Comparison of ENCODE assay signal across 8 mouse cellular contexts in genomic region chr15:79037913-79038328, GRCm38 (mm10). TPM values are rescaled to one million over a fixed set of nuclear protein-coding genes. Genes with fewer than 3 reads are reported as not detected.
DNase-seq lines count a peak whose midpoint lies in the region; ATAC-seq and TF ChIP-seq lines count a peak whose summit lies in the region.

No protein-coding gene starts in this region.

- 11% methylated on average over 14 of the region's 14 CpGs for WGBS in hindbrain, postnatal 0 days
- 7% methylated on average over 14 of the region's 14 CpGs for WGBS in limb, embryonic 15.5 days
- 6% methylated on average over 14 of the region's 14 CpGs for WGBS in stomach, postnatal 0 days

- no peaks in the 10 kb centered on the region for H3K9me3 ChIP-seq in hindbrain, postnatal 0 days (ENCODE audit: low read length)
- no peaks in the 10 kb centered on the region for H3K9me3 ChIP-seq in limb, embryonic 15.5 days
- H3K9me3 ChIP-seq in stomach, postnatal 0 days (ENCODE audit: control insufficient read depth, low read length), result no peaks in the 10 kb centered on the region

- no peak overlapping the region for H3K4me3 ChIP-seq in hindbrain, postnatal 0 days (ENCODE audit: low read length)
- H3K4me3 ChIP-seq in limb, embryonic 15.5 days, result no peak overlapping the region
- H3K4me3 ChIP-seq in myocyte, result no peak overlapping the region
- no peak overlapping the region for H3K4me3 ChIP-seq in stomach, postnatal 0 days (ENCODE audit: low read depth, low read length)

- DNase-seq in 3T3-L1 (ENCODE audit: low read depth, low spot score) (peak; percentile 76), WW6 (ENCODE audit: low read depth, low spot score) (peak; percentile 59)
- peak; percentile 83 to 87 for DNase-seq in cerebellum, postnatal 36 days
- peak; percentile 46 to 64 for DNase-seq in gastrocnemius, adult 8-10 months (ENCODE audit: low spot score in 2 of 2)
- peak; percentile 81 for DNase-seq in hindbrain, postnatal 0 days (ENCODE audit: low spot score)
- DNase-seq in stomach, postnatal 0 days (ENCODE audit: low spot score), result peak; percentile 81

- no peaks in the 10 kb centered on the region for H3K4me1 ChIP-seq in hindbrain, postnatal 0 days (ENCODE audit: insufficient read depth, low read length)
- H3K4me1 ChIP-seq in limb, embryonic 15.5 days, result peaks cover 44% of the 10 kb centered on the region
- peaks cover 5% of the 10 kb centered on the region for H3K4me1 ChIP-seq in stomach, postnatal 0 days (replicated peaks; ENCODE audit: control insufficient read depth, insufficient read depth)

- H3K27me3 ChIP-seq in hindbrain, postnatal 0 days (ENCODE audit: insufficient read depth, low read length), result peaks cover 13% of the 10 kb centered on the region; the same call in 1 of the 2 replicates
- peaks cover 27% of the 10 kb centered on the region for H3K27me3 ChIP-seq in limb, embryonic 15.5 days
- H3K27me3 ChIP-seq in myocyte (ENCODE audit: control insufficient read depth, insufficient read depth, insufficient read length), result peaks cover 25% of the 10 kb centered on the region
- no peaks in the 10 kb centered on the region for H3K27me3 ChIP-seq in stomach, postnatal 0 days (ENCODE audit: control insufficient read depth, insufficient read depth, low read length)

- no peaks in the 10 kb centered on the region for H3K79me2 ChIP-seq in myocyte (ENCODE audit: control insufficient read depth, insufficient read depth)

- no peaks in the 10 kb centered on the region for H3K36me3 ChIP-seq in hindbrain, postnatal 0 days (ENCODE audit: insufficient read depth, low read length)
- H3K36me3 ChIP-seq in limb, embryonic 15.5 days, result peaks cover 27% of the 10 kb centered on the region
- no peaks in the 10 kb centered on the region for H3K36me3 ChIP-seq in myocyte (ENCODE audit: control insufficient read depth, insufficient read depth)
- H3K36me3 ChIP-seq in stomach, postnatal 0 days (ENCODE audit: control insufficient read depth, insufficient read depth, low read length), result peaks cover 6% of the 10 kb centered on the region; the same call in 1 of the 2 replicates

- no peak overlapping the region for H3K9ac ChIP-seq in hindbrain, postnatal 0 days (replicated peaks; ENCODE audit: low read length)
- no peak overlapping the region for H3K9ac ChIP-seq in limb, embryonic 15.5 days
- no peak overlapping the region for H3K9ac ChIP-seq in stomach, postnatal 0 days (ENCODE audit: low read length)

- no peak for TF ChIP-seq EP300 in stomach, postnatal 0 days (optimal IDR thresholded peaks at IDR 0.05)

- 0 out of 2 replicates have a peak overlapping the region, but pooled peaks have one; percentile 2 for H3K4me2 ChIP-seq in hindbrain, postnatal 0 days (ENCODE audit: low read depth, low read length)
- H3K4me2 ChIP-seq in limb, embryonic 15.5 days, result peak overlapping the region; percentile 29; the same call in 1 of the 2 replicates
- peak overlapping the region; percentile 40 for H3K4me2 ChIP-seq in myocyte (ENCODE audit: low read depth)
- H3K4me2 ChIP-seq in stomach, postnatal 0 days (replicated peaks; ENCODE audit: low read depth), result peak overlapping the region; percentile 25

- TF ChIP-seq POLR2A in myocyte (IDR thresholded peaks at IDR 0.05; ENCODE audit: insufficient read length, low read depth), result no peak

- H3ac ChIP-seq in myocyte (ENCODE audit: control insufficient read depth, insufficient read length), result no peak overlapping the region

- peak; percentile 90 for TF ChIP-seq CTCF in hindbrain, postnatal 0 days (IDR thresholded peaks at IDR 0.05; ENCODE audit: low read depth)
- TF ChIP-seq CTCF in stomach, postnatal 0 days (IDR thresholded peaks at IDR 0.05; ENCODE audit: low read depth), result peak; percentile 91

- no peak overlapping the region for H3K27ac ChIP-seq in hindbrain, postnatal 0 days
- no peak overlapping the region for H3K27ac ChIP-seq in limb, embryonic 15.5 days
- no peak overlapping the region for H3K27ac ChIP-seq in stomach, postnatal 0 days (replicated peaks)

- 0 out of 2 replicates have a peak, but pooled peaks have one; percentile 24 for ATAC-seq in hindbrain, postnatal 0 days
- no peak for ATAC-seq in limb, embryonic 15.5 days (ENCODE audit: insufficient number of reproducible peaks, low FRiP score, low TSS enrichment, low read depth)
- ATAC-seq in stomach, postnatal 0 days (ENCODE audit: low FRiP score, low TSS enrichment), result peak; percentile 41

TF ChIP-seq in myocyte, 11 proteins besides CTCF, POLR2A, EP300 and RAD21:
- no peak for TF ChIP-seq CEBPB (IDR thresholded peaks at IDR 0.05; ENCODE audit: insufficient read depth, poor library complexity, severe bottlenecking)
- no peak for TF ChIP-seq REST (IDR thresholded peaks at IDR 0.05; ENCODE audit: insufficient read depth, insufficient read length)
- no peak for TF ChIP-seq MYOG (IDR thresholded peaks at IDR 0.05; ENCODE audit: control insufficient read depth in 1 of 3, insufficient read depth in 1 of 3, insufficient read length in 2 of 3, low read depth in 2 of 3)
- TF ChIP-seq POLR2AphosphoS2 (IDR thresholded peaks at IDR 0.05; ENCODE audit: insufficient read length, low read depth), result no peak
- TF ChIP-seq MAX (IDR thresholded peaks at IDR 0.05; ENCODE audit: low read depth), result no peak
- TF ChIP-seq TCF12 (IDR thresholded peaks at IDR 0.05; ENCODE audit: insufficient read depth, poor library complexity, severe bottlenecking), result no peak

RNA-seq across cellular contexts. Expression of gene Galr3, which starts 3.8 kb away (rescaled TPM):
- not detected for total RNA-seq in gastrocnemius, adult 8-10 months (2022)
- 0.47 and 1.2 TPM in 2 replicates for total RNA-seq in hindbrain, postnatal 0 days (2014; rRNA removed)
- 0.20 and 0.25 TPM in 2 replicates for polyA plus RNA-seq in hindbrain, postnatal 0 days (2015; fragmentation: Nextera tagmentation; extraction: Ambion mirVana)
- polyA plus RNA-seq in limb, embryonic 15.5 days (2015; fragmentation: Nextera tagmentation; extraction: Ambion mirVana), result 0.13 TPM in 1 of 2 replicates, not detected in the other
- polyA plus RNA-seq in myocyte (2012; fragmentation: generic; extraction: Trizol), result 0.44 TPM
- polyA plus RNA-seq in stomach, postnatal 0 days (2015; fragmentation: Nextera tagmentation; extraction: Ambion mirVana), result 0.31 and 0.34 TPM in 2 replicates

RNA-seq across cellular contexts. Expression of gene H1f0, which starts 9.7 kb away (rescaled TPM):
- total RNA-seq in gastrocnemius, adult 8-10 months (2022), result 100 to 1,000 TPM in 1 of 4 experiments, 10 to 100 TPM in 3; 84.7 to 103 (median 92.1) TPM
- total RNA-seq in hindbrain, postnatal 0 days (2014; rRNA removed), result 211 and 233 TPM in 2 replicates
- polyA plus RNA-seq in hindbrain, postnatal 0 days (2015; fragmentation: Nextera tagmentation; extraction: Ambion mirVana), result 259 and 272 TPM in 2 replicates
- polyA plus RNA-seq in limb, embryonic 15.5 days (2015; fragmentation: Nextera tagmentation; extraction: Ambion mirVana), result 487 and 628 TPM in 2 replicates
- 423 TPM for polyA plus RNA-seq in myocyte (2012; fragmentation: generic; extraction: Trizol)
- polyA plus RNA-seq in stomach, postnatal 0 days (2015; fragmentation: Nextera tagmentation; extraction: Ambion mirVana), result 285 and 309 TPM in 2 replicates

RNA-seq across cellular contexts. Expression of gene Ankrd54, which starts 24.8 kb away (rescaled TPM):
- 1 to 10 TPM; 3.1 to 5.8 (median 3.5) TPM for total RNA-seq in gastrocnemius, adult 8-10 months (2022)
- total RNA-seq in hindbrain, postnatal 0 days (2014; rRNA removed), result 60.4 and 62.5 TPM in 2 replicates
- 36.7 and 42.4 TPM in 2 replicates for polyA plus RNA-seq in hindbrain, postnatal 0 days (2015; fragmentation: Nextera tagmentation; extraction: Ambion mirVana)
- 43.9 and 46.6 TPM in 2 replicates for polyA plus RNA-seq in limb, embryonic 15.5 days (2015; fragmentation: Nextera tagmentation; extraction: Ambion mirVana)
- polyA plus RNA-seq in myocyte (2012; fragmentation: generic; extraction: Trizol), result 36.1 TPM
- polyA plus RNA-seq in stomach, postnatal 0 days (2015; fragmentation: Nextera tagmentation; extraction: Ambion mirVana), result 27.1 and 28.0 TPM in 2 replicates

RNA-seq across cellular contexts. Expression of gene Eif3l, which starts 37.1 kb away (rescaled TPM):
- 10 to 100 TPM; 57.8 to 60.8 (median 60.6) TPM for total RNA-seq in gastrocnemius, adult 8-10 months (2022)
- total RNA-seq in hindbrain, postnatal 0 days (2014; rRNA removed), result 221 and 229 TPM in 2 replicates
- 163 and 164 TPM in 2 replicates for polyA plus RNA-seq in hindbrain, postnatal 0 days (2015; fragmentation: Nextera tagmentation; extraction: Ambion mirVana)
- 203 and 206 TPM in 2 replicates for polyA plus RNA-seq in limb, embryonic 15.5 days (2015; fragmentation: Nextera tagmentation; extraction: Ambion mirVana)
- polyA plus RNA-seq in myocyte (2012; fragmentation: generic; extraction: Trizol), result 315 TPM
- polyA plus RNA-seq in stomach, postnatal 0 days (2015; fragmentation: Nextera tagmentation; extraction: Ambion mirVana), result 132 and 135 TPM in 2 replicates
